Mouse (Mus musculus): ENCODE measurements around the gene Wdr60.

GRCm38 (mm10) chr12:116235356-116235755, 27.5 kb downstream of the Wdr60 start:
- no peak for TF ChIP-seq POLR2A (IDR thresholded peaks at IDR 0.05; ENCODE audit: control insufficient read depth, extremely low read depth, insufficient read depth, low read length, poor library complexity)
- no peak for TF ChIP-seq CTCF (IDR thresholded peaks at IDR 0.05; ENCODE audit: borderline replicate concordance, control insufficient read depth, extremely low read depth, insufficient read depth, low read length, poor library complexity)
